Mouse (Mus musculus) hematopoietic stem cell, adult 5-6 weeks (primary cell): ENCODE data around the gene Pom121. TPM values are rescaled to one million over a fixed set of nuclear protein-coding genes. Genes with fewer than 3 reads are reported as not detected.
"Not testable (repeated sequence)": the region's sequence is repeated elsewhere in the genome, so short reads cannot be mapped to it uniquely, and the experiment has no call there.

Source experiments
- ATAC-seq, 2 experiments: fragments of 125-278 bp in 1 of 2; replicated peaks in 1 of 2; 2 replicates each; pipeline ENCODE4 v1.8.0; 2016 to 2017; ENCODE audit warnings: inconsistent platforms in 2 of 2, mild to moderate bottlenecking in 2 of 2, moderate number of reproducible peaks in 2 of 2, low read depth in 1 of 2, moderate TSS enrichment in 1 of 2; ENCODE audit not compliant: low FRiP score in 2 of 2, poor library complexity in 2 of 2, severe bottlenecking in 2 of 2, insufficient read depth in 1 of 2, low TSS enrichment in 1 of 2
- total RNA-seq: library from RNA; stranded (forward); fragments of 172-1452, 232-1000 nt; gene quantifications from 2 replicates; pipeline ENCODE4 v1.2.3, GENCODE M21; 2017

The Pom121 gene
- total RNA-seq, 1 experiment from 2014 or later: 8.2 TPM

- no peak for ATAC-seq
These were observed 19.2 kb downstream of the Pom121 start for GRCm38 (mm10) chr5:135375167-135375566.

- ATAC-seq: no peak
These were observed 20.7 kb downstream of the Pom121 start for GRCm38 (mm10) chr5:135373601-135374000.

GRCm38 (mm10) chr5:135371195-135371594 lies 23.2 kb downstream of the Pom121 start:
- no peak for ATAC-seq

GRCm38 (mm10) chr5:135369787-135370654 lies 24.3 kb downstream of the Pom121 start, which contains the start of gene Nsun5:
Gene Nsun5, plus strand, starts transcription at chr5:135369953.
- ATAC-seq: peak; percentile 71 to 85

- ATAC-seq: not testable (repeated sequence)
These were observed 25.1 kb downstream of the Pom121 start for GRCm38 (mm10) chr5:135369196-135369595.

DNA sequence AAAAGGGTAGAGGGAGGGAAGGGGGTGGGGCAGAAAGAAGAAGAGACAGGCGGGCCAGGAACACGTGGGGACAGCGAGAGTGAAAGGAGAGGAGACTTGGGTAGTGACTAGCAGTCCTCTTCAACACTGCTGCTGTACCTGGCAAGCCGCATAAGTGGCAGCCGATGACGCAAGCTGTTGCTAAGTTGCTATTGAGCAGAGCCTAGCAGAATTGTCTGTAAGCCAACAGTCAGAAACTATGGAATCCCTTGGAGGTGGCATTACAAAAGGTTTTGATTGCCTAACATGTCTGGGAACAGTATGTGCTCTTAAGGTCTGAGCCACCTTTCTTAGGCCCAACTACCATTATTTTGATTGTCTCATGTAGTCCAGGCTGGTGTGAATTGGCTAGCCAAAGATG lies 26.0 kb downstream of the Pom121 start:
- ATAC-seq: no peak

DNA sequence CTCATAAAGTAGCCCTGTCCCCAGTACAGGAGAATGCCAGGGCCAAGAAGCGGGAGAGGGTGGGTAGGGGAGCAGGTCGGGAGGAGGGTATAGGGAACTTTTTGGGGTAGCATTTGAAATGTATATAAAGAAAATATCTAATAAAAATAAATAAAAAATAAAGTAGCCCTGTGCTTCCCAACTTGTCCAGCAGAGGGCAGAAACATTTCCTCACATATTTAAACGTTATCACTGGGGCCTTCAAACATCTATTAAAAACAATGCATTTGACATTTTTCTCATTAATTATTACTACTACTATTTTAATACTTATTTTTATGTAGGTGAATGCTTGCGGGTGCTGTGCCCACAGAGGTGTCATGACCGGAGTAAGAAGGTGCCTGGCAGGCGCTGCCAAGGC lies 26.5 kb downstream of the Pom121 start:
- no peak for ATAC-seq

DNA sequence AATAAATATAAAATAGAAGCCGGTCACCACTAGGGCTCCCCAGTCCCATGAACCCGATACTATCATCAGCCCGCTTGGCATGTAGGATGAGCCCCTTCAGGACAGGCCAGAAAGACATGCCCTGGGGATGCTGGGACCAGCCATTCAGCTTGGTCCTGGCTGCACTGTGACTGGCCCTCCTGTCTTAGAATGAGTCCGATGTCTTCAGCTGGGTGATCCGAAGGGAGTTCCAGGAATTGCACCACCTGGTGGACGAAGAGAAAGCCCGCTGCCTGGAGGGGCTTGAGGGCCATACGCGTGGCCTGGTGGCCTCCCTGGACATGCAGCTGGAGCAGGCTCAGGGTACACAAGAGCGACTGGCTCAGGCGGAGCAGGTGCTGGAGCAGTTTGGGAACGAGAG lies 30.8 kb downstream of the Pom121 start:
- peak; percentile 65 to 76; a peak in 3 of 4 replicates for ATAC-seq

- no peak for ATAC-seq
These were observed 31.8 kb downstream of the Pom121 start for GRCm38 (mm10) chr5:135362572-135362971.

DNA sequence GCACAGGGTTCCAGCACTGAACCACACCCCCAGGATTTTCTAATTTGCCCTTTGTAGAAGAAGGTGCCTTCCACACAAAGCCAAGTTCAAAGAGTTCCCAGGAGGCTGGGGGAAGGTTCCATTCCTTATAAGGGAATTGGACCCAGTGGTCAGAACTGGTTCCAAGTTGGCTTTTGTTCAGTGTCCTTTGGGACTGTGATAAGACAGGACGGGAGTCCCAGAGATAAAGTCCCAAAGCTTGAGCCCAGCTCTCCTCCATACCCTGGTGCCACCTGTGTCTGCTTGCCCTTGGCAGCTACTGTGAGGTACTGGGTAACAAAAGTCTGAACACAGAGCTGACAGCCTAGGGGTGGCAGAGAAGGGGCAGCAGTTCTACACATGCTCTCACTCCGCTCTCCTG lies 34.6 kb downstream of the Pom121 start:
- ATAC-seq: no peak

- ATAC-seq: no peak
These were observed 36.8 kb downstream of the Pom121 start for GRCm38 (mm10) chr5:135357556-135357955.

GRCm38 (mm10) chr5:135356090-135356489 lies 38.3 kb downstream of the Pom121 start:
- no peak for ATAC-seq

DNA sequence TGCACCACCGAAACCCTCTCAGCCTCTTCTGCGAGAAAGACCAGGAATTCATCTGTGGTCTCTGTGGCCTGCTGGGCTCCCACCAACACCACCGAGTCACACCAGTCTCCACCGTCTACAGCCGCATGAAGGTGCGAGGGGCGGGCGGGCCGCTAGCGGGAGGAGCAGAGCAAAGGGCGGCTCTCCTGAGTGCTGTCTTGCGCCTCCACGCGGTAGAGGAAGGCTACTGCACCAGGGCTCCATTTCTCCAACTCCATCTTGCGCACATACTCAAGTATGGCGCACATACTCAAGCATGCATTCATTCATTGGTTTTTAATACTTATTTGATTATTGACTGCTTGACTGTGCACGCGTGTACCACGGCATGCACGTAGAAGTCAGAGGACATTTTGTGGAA lies 40.8 kb downstream of the Pom121 start:
- ATAC-seq: peak in 1 of 2 experiments; percentile 32; a peak in 1 of 4 replicates

DNA sequence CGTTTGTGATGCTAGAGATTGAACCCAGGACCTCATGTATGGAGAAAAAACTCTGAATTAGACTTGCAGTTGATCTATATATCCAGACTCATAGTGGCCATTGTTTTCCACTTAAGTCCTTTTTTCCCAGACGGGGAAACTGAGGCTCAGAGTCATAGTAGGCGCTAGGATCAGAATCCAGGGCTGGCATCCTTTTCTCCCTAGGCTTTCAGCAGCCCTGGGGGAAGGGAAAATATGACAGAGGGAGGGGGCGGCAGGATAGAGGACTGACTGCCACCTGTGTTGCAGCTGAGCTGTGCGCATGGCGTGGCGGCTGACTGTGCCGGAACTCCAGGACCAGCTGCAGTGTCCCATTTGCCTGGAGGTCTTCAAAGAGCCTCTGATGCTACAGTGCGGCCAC lies 41.4 kb downstream of the Pom121 start, which contains the start of gene Trim50:
Gene Trim50 (plus strand): TSS at position 301 of the 400 bp plus-strand sequence.
- ATAC-seq: no peak

DNA sequence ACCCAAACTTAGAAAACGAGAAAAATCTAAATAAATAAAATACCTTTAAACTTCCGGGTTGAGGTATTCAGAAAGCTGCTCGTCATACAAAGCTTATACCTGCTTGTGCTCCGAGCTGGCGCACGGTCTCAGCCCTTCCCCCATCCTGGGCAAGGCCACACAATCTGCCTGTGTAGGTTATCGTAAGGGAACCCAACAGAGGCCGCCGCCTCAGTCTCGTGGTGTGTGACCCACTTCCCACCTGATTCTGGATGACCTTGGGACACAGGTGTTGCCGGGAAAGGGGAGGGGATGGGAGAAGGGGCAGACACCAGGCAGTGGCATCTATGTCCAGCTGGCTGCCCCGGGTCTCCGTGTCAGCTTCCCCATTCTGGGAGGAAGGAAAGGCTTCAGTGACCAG lies 42.7 kb downstream of the Pom121 start:
- ATAC-seq: no peak

DNA sequence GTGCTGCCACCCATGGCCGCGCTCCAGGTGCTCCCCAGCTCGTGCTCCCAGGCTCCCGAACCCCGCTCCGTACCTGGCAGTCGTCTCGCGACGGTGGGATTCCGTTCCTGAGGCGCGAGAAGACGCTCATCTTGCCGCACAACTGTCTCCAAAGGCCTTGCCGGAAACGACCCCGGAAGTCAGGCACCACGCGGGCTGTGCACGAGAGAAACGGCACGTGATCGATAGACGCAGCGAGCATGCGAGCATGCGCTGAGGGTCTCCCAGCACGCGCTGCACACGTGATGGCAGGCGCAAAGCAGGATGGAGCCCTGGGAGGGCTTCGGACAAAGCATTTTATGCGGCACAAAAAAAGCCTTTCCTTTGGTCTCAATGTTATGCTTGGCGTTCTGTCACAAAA lies 44.5 kb downstream of the Pom121 start, which contains the start of gene Fkbp6:
Gene Fkbp6 (minus strand): TSS at position 183 of the 400 bp plus-strand sequence.
- ATAC-seq: no peak

DNA sequence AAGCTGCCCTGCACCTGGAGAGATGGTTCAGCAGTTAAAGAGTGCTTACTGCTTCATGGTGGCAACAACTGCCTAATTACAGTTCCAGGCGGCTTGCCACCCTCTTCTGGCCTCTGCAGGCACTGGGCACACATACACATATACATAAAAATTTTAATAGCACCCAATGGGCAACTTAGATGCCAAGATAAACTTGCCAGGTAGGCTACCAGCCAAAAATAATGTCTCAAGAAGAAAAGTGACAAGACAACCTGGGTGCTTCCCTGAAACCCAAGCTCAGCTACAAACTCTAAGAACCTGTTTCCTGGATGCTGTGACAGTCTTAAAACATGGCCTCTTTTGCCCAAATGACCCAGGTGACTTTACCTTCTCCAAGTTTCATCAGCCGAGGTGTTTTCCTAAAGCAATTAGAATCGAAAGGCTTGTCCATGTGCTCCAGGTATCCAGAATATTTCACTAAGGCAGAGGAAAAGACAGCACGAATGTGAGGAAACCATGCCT lies 46.8 kb downstream of the Pom121 start:
- ATAC-seq: no peak

DNA sequence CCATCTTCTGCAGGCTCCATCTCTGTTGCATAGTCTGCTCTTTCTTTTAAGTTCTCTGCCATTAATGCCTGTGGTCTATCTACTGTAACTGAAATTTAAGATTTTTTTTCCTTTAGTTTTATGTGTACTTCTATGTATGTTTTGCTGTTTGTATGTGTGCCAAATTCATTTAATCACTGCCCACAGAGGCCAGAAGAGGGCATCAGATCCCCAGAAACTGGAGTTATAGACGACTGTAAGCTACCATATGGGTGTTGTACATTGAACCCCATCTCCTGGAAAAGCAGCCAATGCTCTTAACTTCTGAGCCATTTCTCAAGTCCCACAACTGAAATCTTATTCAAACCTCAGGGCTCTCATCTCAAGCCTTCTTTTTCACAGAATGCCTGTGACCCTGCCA lies 47.9 kb downstream of the Pom121 start:
- no peak; a peak in 1 of 4 replicates for ATAC-seq
